Mouse (Mus musculus) cerebellum, adult 8-10 months (tissue): Measurements from ENCODE around the gene Jam2.
A peak's percentile ranks its signal among the peaks of the same experiment; 100 is the strongest.

Source experiments
- DNase-seq: peaks from one replicate; pipeline ENCODE4 v3.0.0; 2022

The Jam2 gene

GRCm38 (mm10) chr16:84783279-84783678, 9.4 kb downstream of the Jam2 start:
- DNase-seq, result no peak

GRCm38 (mm10) chr16:84784966-84785365, 11.0 kb downstream of the Jam2 start:
- DNase-seq, result no peak

DNA sequence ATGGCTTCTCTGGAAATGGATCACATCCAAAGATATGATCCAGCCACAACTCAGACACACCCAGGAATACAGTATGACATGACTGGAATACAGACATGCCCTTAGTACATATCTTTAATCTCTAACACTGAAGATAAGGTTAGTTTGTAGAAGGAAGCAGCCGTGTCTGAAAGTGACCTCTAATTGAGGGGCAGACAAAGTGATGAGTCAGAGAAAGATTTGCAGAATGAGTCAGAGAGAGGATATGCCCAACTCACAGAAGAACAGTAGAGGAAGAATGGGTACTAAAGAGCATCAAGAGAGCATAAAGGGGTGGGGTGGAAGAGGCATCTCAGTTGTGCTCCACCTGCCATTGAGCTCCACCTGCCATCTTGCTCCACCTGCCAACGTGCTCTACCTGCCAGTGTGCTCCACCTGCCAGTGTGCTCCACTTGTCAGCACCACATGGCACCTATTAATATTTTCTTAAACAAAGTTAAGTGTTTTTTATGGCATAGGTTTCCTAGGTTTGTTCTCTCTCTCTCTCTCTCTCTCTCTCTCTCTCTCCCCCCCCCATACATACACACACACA, 16.8 kb downstream of the Jam2 start:
- no peak for DNase-seq

DNA sequence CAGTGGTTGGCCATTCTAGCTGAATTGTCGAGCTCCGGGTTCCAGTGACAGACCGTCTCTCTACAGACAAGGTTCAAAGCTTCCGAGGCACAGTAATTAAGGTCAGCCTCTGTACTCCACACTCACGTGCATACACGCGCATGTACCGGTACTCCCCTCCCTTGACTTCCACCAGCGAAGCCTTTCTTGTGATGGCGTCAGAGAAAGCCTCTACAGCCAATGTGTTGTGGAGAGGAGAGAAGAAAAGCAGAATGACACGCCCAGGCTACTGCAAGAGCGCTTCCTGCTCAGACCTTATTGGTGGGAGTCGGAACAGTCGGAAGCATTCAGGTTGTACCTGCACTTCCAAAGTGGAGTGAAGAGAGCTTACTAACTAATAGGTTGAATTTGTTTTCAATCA, 19.5 kb downstream of the Jam2 start:
- no peak for DNase-seq

DNA sequence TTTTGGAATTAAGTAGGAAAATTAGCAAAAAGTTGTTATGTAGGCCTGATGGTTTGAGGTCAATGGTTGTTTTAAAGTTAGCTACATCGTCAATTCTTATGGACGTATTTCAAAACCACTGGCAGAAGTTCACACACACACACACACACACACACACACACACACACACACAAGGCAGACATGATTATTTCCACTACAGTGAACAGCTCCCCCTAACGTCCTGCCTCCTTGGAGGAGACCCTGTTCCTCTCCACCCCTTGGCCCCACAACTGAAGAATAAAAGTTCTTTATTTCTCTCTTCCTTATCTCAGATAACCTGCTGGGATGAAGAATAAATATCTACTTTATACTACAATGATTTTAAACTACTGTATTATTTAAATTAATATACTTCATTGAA, 21.4 kb downstream of the Jam2 start:
- no peak for DNase-seq

DNA sequence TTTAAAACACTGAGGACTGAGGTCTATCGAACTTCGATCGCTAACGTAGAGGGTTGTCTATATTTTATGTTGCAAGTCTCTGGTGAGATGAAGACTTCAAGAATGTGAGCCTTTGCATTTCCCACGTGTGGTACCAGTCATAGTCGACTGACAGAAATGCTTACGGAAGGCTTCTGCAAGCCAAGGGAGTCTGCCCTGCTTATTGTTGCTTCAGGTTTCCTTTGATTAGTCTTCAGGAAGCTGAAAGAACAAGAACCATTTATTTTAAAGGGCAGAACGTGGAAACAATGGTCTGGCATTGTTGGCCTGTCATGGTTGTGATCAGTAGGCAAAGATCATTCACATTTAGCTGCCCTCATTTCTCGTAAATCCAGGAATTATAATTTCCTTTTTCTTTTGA, 22.8 kb downstream of the Jam2 start:
- no peak for DNase-seq

- no peak for DNase-seq
These were observed 26.1 kb downstream of the Jam2 start for GRCm38 (mm10) chr16:84800038-84800437.

GRCm38 (mm10) chr16:84802217-84802616, 28.3 kb downstream of the Jam2 start:
- no peak for DNase-seq

DNA sequence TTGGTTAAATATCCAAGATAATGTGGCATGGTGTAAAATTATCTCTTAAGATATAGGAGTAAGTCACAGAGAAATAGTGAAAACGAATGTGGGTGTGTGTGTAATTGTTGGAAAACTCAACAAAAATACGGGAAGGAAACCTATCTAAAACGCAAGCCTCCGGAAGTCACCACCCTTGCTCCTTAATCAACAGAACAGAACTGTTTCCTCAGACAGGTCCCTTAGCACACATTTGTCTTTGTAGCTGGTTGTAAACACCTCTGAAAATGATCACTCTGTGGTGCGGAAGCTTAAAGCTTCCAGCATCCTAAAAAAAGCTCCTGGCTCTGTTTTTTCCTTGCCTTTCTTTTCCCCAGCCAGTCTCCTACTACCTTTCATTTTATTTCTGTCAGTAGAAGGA, 30.9 kb downstream of the Jam2 start:
- no peak for DNase-seq

- no peak for DNase-seq
These were observed 32.3 kb downstream of the Jam2 start for GRCm38 (mm10) chr16:84806175-84806574.

- DNase-seq, result no peak
These were observed 34.0 kb downstream of the Jam2 start for GRCm38 (mm10) chr16:84807874-84808273.

DNA sequence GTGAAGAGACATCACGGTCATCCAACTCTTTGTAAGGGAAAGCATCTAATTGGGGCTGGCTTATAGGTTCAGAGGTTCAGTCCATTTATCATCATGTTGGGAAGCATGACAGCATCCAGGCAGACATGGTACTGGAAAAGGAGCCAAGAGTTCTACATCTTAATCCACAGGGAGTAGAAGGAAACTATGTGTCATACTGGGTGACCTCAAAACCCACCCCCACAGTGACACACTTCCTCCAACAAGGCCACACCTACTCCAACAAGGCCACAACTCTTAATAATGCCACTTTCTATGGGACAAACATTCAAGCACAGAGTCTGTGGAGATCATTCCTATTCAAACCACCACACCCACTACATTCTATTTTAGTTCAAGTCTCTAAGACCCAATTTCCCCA, 36.3 kb downstream of the Jam2 start:
- DNase-seq, result no peak

- DNase-seq, result no peak
These were observed 39.9 kb downstream of the Jam2 start for GRCm38 (mm10) chr16:84813852-84814251.

DNA sequence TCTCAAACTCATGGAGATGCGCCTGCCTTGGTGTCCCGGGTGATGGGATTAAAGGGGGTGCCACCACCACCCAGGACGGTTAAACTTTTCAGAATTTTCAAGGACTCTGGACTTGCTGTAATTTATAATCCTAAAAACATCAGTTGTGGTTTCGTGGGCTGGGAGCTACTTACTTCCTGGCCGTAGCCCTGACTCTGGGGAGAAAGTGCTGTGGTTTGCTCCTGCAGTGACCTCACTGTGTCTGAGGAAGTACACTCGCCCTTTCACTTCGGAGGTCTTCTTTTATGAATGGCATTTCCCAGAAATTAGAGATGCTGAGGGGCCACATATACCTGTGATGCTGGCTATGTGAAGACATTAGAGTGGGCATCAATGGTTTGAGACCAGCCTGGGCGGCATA, 40.6 kb downstream of the Jam2 start:
- no peak for DNase-seq

GRCm38 (mm10) chr16:84817423-84817822, 43.5 kb downstream of the Jam2 start:
- no peak for DNase-seq

- DNase-seq, result no peak
These were observed 51.1 kb downstream of the Jam2 start for GRCm38 (mm10) chr16:84825009-84825408.

DNA sequence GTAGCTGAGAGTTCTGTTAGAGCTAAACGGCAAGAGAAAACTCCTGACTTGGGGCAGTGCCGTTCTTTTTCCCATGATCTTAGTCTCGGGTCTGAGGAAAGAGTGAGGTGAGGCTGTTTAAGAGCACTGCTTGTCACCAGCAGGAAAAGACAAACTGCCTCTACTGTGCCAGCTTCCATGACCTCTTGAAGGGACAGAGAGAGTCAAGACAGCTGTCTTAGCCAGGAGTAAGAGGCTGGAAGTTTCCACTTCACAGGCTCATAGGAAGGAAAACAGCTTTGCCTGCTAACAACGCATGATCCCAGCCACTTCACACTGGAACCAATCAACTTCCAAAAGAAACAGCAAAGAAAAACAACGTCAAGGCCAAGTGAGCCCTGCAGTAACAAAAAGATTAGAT, 57.8 kb downstream of the Jam2 start:
- no peak for DNase-seq

DNA sequence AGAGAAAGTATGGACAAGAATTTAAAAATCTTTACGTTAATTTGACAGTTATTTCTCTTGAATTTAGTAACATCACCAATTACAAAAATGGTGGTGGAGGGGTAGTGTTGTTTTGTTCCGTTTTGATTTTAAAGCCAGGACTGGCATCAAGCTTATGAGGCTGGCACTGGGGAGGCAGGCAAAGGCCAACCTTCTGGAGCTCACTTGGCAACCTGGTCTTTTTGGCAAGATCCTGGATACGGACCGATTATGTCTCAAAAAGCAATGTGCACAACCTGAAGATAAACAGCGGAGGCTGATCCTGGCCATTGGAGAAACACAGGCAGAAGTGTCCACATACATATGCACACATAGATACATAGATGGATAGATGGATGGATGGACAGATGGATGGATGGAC, 58.8 kb downstream of the Jam2 start:
- DNase-seq, result peak; percentile 75

DNA sequence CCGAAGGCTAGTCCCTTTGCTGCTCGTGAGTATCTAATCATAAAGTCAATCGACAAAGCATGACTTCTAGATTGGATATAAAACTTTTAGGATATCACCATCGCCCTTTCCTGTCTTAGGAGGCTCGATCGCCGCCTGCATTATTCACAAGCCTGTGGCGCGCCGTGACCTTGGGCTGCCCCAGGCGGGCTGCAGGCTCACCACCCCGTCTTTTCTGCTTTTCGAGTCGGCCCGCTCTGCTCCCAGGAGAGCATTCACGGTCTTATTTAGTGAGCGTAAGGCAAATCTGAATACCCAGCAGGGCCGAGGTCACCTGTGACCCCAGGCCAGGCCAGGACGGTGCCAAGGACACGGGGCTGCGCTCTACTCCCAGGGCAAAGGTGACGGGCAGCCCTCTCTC, 60.4 kb downstream of the Jam2 start:
- no peak for DNase-seq

DNA sequence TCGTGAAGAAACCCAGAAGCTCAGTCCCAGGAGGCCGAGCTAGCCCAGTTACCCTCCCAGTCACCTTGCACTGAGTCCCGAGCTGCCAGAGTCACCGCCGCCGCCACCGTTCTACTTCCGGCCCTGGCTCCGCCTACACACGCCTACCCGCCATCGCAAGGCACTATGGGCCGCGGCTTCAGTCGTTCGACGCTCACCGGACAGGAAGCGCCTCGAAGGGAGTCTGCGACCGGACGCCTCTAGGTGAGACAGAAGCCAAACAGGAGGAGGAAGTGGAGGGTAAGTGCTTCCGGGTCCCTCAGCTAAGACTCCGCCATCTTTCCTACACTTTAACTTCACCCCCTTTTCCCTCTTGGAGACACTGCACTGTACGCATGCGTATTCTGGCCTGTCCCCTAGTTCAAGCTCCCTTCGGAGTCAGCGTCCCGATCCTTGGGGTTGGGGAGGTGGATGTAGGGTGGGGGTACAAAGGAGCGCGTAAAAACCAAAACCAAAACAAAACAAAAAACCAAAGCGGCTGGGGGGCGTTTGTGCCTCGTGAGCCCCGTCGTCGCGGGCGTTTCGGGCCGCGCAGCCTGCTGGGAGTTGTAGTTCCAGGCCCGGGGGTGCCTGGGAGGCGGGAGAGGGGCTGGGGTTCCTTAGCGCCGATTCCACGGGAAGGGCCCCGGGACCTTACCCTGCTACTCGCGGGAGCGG, 61.0 kb downstream of the Jam2 start, which contains the start of gene Gabpa:
Gabpa (plus strand) TSS at position 181 of the 696 bp plus-strand sequence.
- peak; percentile 89 for DNase-seq

GRCm38 (mm10) chr16:84835441-84835822, 61.5 kb downstream of the Jam2 start, which contains the start of gene Atp5j:
TSS of gene Atp5j (minus strand) at chr16:84835625.
- peak; percentile 84 for DNase-seq

DNA sequence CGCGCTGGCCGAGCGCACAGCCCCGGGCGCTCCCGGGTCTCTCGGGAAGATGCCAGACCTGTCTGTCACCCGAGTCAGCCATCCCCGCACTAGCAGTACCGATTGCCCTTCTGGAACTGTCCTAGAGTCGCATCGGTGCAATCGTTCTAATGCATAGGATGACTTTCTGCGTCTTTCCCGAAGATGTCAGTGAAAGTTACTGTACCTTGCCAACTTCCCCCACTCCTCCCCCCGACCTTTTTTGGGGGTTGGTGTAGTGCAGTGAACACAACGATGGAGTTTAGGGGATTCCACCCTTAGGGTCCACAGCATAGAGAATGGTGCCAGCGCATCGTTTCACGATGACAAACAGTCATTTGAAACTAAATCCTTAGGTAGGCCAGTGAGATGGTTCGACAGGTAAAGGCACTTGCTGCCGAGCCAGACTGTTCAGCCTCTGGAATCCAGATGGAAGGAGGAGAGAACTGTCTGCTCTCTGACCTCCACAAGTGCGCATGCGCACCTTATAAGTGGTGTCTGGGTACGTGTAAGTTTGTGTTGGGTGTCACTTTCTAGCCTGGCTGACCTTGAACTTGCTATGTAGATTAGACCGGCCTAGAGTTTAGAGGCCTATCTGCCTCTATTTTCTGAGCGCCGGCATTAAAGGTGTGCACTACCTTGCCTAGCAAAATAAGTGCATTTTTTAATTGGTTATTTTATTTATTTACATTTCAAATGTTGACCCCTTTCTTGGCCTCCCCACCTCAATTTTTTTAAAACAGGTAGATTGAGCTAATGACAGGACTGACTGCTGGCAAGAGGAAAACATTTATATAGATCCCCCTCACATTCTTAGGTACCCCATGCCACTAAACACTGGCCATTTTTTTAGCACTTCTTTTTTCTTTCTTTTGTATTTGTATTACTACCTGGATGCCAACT, 62.2 kb downstream of the Jam2 start:
- DNase-seq, result peak; percentile 61

- DNase-seq, result no peak
These were observed 64.7 kb downstream of the Jam2 start for GRCm38 (mm10) chr16:84838576-84838975.

GRCm38 (mm10) chr16:84853492-84853891, 79.6 kb downstream of the Jam2 start:
- DNase-seq, result no peak
